Mouse (Mus musculus) G1E-ER4 (cell line): ENCODE data around the gene Pebp1. TPM values are rescaled to one million over a fixed set of nuclear protein-coding genes. Genes with fewer than 3 reads are reported as not detected.

Experiments used
- GATA1 ChIP-seq: IDR thresholded peaks from one replicate; pipeline ENCODE4 v1.8.0; 2012; ENCODE audit warnings: low read length, inconsistent platforms
- polyA plus RNA-seq: library from polyadenylated mRNA; stranded (reverse); fragments of >175 nt; gene quantifications from 2 replicates; pipeline ENCODE4 v1.2.3, GENCODE M21; 2012

Pebp1 gene
- polyA plus RNA-seq, 1 experiment, result 2,219 TPM

- no peak for TF ChIP-seq GATA1
These were observed 5.1 kb upstream of the Pebp1 start for GRCm38 (mm10) chr5:117292547-117292946.

- TF ChIP-seq GATA1, result no peak
These were observed 3.9 kb upstream of the Pebp1 start for GRCm38 (mm10) chr5:117291312-117291711.

- no peak for TF ChIP-seq GATA1
These were observed 2.7 kb upstream of the Pebp1 start for GRCm38 (mm10) chr5:117290081-117290480.

GRCm38 (mm10) chr5:117289646-117290045 is 2.2 kb upstream of the Pebp1 start:
- no peak for TF ChIP-seq GATA1

GRCm38 (mm10) chr5:117286286-117286685 is 1.1 kb downstream of the Pebp1 start:
- TF ChIP-seq GATA1, result no peak

GRCm38 (mm10) chr5:117285266-117285665 is 2.2 kb downstream of the Pebp1 start:
- TF ChIP-seq GATA1, result no peak

GRCm38 (mm10) chr5:117284682-117285081 is 2.7 kb downstream of the Pebp1 start:
- TF ChIP-seq GATA1, result no peak

- no peak for TF ChIP-seq GATA1
These were observed 3.4 kb downstream of the Pebp1 start for GRCm38 (mm10) chr5:117284029-117284428.

GRCm38 (mm10) chr5:117282360-117282759 is 5.1 kb downstream of the Pebp1 start:
- TF ChIP-seq GATA1, result no peak

- no peak for TF ChIP-seq GATA1
These were observed 5.9 kb downstream of the Pebp1 start for GRCm38 (mm10) chr5:117281536-117281935.

GRCm38 (mm10) chr5:117279669-117280050 is 7.8 kb downstream of the Pebp1 start:
- TF ChIP-seq GATA1, result no peak

GRCm38 (mm10) chr5:117278809-117279668 is 8.4 kb downstream of the Pebp1 start:
- no peak for TF ChIP-seq GATA1

- TF ChIP-seq GATA1, result no peak
These were observed 9.6 kb downstream of the Pebp1 start for GRCm38 (mm10) chr5:117277784-117278183.

- no peak for TF ChIP-seq GATA1
These were observed 12.6 kb downstream of the Pebp1 start for GRCm38 (mm10) chr5:117274817-117275216.

GRCm38 (mm10) chr5:117271945-117272344 is 15.5 kb downstream of the Pebp1 start:
- no peak for TF ChIP-seq GATA1

- no peak for TF ChIP-seq GATA1
These were observed 18.0 kb downstream of the Pebp1 start for GRCm38 (mm10) chr5:117269395-117269794.

GRCm38 (mm10) chr5:117268749-117269148 is 18.7 kb downstream of the Pebp1 start:
- no peak for TF ChIP-seq GATA1
